Mouse (Mus musculus) midbrain, embryonic 13.5 days (tissue): ENCODE results near the gene Disp1. TPM values are rescaled to one million over a fixed set of nuclear protein-coding genes. Genes with fewer than 3 reads are reported as not detected.

Experiments used
- ATAC-seq: fragments of 200-750 bp; cut with Nextera tagmentation; 2 replicates; pipeline ENCODE4 v1.8.0; 2017; ENCODE audit warnings: mild to moderate bottlenecking, moderate TSS enrichment, moderate library complexity
- H3K27ac ChIP-seq: fragments of 300-500 bp; sonication (generic); 2 replicates; pipeline ENCODE4 v1.5.1; 2015; ENCODE audit warnings: inconsistent platforms, mild to moderate bottlenecking, moderate library complexity
- H3K27me3 ChIP-seq: fragments of 300-500 bp; sonication (generic); 2 replicates; pipeline ENCODE4 v1.6.1; 2015; ENCODE audit warnings: mild to moderate bottlenecking, inconsistent platforms
- H3K36me3 ChIP-seq: fragments of 300-500 bp; sonication (generic); 2 replicates; pipeline ENCODE4 v1.6.1; 2015; ENCODE audit warnings: mild to moderate bottlenecking, inconsistent platforms
- H3K4me1 ChIP-seq: fragments of 300-500 bp; sonication (generic); replicated peaks from 2 replicates; pipeline ENCODE4 v1.6.1; 2015; ENCODE audit warnings: inconsistent platforms
- H3K4me2 ChIP-seq: fragments of 300-500 bp; sonication (generic); replicated peaks from 2 replicates; pipeline ENCODE4 v1.6.1; 2015; ENCODE audit warnings: moderate library complexity, mild to moderate bottlenecking, inconsistent platforms
- H3K4me3 ChIP-seq: fragments of 300-500 bp; sonication (generic); replicated peaks from 2 replicates; pipeline ENCODE4 v1.5.1; 2015; ENCODE audit warnings: mild to moderate bottlenecking, inconsistent platforms
- H3K9ac ChIP-seq: fragments of 300-500 bp; sonication (generic); replicated peaks from 2 replicates; pipeline ENCODE4 v1.6.1; 2015; ENCODE audit warnings: mild to moderate bottlenecking, inconsistent platforms
- H3K9me3 ChIP-seq: fragments of 300-500 bp; sonication (generic); 2 replicates; pipeline ENCODE4 v1.6.1; 2016; ENCODE audit warnings: mild to moderate bottlenecking, inconsistent platforms
- WGBS: fragments of 180-500 bp; shearing (Covaris S2); methylation state at CpG from one replicate; pipeline ENCODE4 v1.1.7; 2015; 5-methylcytosine and 5-hydroxymethylcytosine counted together
- polyA plus RNA-seq: library from polyadenylated mRNA; unstranded; fragments of >200 nt; fragmentation: Nextera tagmentation; extraction: Ambion mirVana; gene quantifications from 2 replicates; pipeline ENCODE4 v1.2.1, GENCODE M21; 2015

The Disp1 gene
- polyA plus RNA-seq, 1 experiment from 2014 or later: 8.0 TPM

DNA sequence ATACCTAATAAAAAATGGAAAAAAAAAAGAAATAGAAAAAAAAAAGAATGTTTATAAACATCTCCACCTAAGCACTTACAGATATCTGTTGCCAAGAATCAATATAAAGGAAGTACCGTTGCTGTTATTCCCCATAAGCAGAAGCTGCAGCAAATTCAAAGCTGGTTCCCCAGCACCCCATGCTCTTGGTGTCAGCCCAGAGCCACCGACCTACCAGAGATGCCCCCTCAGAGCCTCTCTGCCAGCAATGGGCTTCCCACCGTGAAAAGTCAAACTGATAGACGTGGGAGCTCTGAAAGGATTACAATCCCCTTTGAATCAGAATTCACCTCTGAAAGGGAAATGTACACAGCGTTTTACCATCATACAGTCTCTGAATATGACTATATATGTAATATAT, 78.8 kb downstream of the Disp1 start:
- ATAC-seq: no peak
- H3K4me3 ChIP-seq: no peak overlapping the region
- H3K4me2 ChIP-seq: no peak overlapping the region
- 37% methylated on average over 5 of the region's 5 CpGs for WGBS
- no peaks in the 10 kb centered on the region for H3K36me3 ChIP-seq
- no peaks in the 10 kb centered on the region for H3K9me3 ChIP-seq
- peaks cover 59% of the 10 kb centered on the region for H3K4me1 ChIP-seq
- H3K9ac ChIP-seq: no peak overlapping the region
- H3K27ac ChIP-seq: no peak overlapping the region
- no peaks in the 10 kb centered on the region for H3K27me3 ChIP-seq

DNA sequence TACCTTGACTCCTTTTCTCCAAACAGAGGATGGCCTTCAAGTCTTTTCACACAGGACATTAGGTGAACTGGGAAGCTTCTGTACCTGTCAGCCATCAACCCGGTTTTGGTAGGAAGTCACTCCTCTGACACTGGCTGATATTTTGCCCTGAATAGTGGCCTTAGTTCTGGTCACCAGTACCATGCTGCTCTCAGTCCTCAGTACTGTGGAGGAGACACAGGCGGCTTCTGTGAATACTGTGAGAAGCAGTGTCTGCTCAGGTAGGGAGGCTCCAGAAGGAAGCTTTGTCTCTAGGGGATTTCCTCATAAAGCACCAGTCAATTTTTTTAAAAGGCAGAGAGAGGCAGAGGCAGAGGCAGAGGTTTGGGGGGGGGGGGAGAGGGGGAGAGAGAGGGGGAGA, 80.0 kb downstream of the Disp1 start:
- 39% methylated on average over 2 of the region's 2 CpGs for WGBS
- no peak for ATAC-seq
- H3K27ac ChIP-seq: no peak overlapping the region

DNA sequence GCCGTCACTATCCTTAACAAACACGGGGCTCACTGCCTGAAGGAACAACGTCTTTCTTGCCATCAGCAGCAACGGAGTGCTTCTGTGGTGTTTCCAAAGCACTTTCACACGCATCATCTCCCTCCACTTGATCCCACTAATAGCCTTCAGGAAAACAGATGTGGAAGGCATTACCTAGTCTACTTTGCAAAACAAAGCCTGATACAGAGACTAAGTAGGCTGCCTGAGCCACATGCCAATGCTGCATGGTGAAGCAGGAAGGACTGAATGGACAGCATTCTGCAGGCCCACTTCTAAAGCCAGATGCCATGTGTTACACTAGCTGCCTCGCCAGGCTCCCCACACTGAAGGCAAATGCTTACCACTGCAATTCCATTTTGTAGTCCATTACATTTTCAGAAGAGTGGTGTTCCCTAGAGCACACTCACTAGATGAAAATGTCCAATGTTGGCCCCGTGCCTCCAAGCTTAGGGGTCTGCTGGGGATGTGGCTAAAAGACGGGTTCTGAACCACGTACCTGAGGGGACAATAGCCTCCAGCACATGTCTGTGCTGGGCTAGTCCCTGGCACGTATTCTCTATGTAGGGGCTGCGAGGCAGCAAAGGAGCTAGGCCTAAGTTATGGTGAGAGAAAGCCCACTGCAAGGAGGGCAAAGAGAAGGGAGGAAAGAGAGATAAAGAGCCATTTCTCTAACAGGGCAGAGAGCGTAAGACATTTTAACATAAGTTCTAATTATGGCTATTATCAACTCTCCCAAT, 80.6 kb downstream of the Disp1 start:
- no peak overlapping the region for H3K4me2 ChIP-seq
- H3K9ac ChIP-seq: no peak overlapping the region
- no peaks in the 10 kb centered on the region for H3K9me3 ChIP-seq
- no peaks in the 10 kb centered on the region for H3K36me3 ChIP-seq
- WGBS: 53% methylated on average over 12 of the region's 12 CpGs
- H3K27me3 ChIP-seq: no peaks in the 10 kb centered on the region
- no peak for ATAC-seq
- no peak overlapping the region for H3K4me3 ChIP-seq
- peak overlapping the region; percentile 26; the same call in 1 of the 2 replicates for H3K27ac ChIP-seq
- peaks cover 46% of the 10 kb centered on the region for H3K4me1 ChIP-seq

More for the DNA sequence above, 80.0 kb downstream of the Disp1 start:
- Histone ChIP-seq H3K27me3 (no peaks in the 10 kb centered on the region), H3K4me2 (no peak overlapping the region), H3K9me3 (no peaks in the 10 kb centered on the region), H3K36me3 (no peaks in the 10 kb centered on the region), H3K4me1 (peaks cover 49% of the 10 kb centered on the region), H3K4me3 (no peak overlapping the region), H3K9ac (no peak overlapping the region)

DNA sequence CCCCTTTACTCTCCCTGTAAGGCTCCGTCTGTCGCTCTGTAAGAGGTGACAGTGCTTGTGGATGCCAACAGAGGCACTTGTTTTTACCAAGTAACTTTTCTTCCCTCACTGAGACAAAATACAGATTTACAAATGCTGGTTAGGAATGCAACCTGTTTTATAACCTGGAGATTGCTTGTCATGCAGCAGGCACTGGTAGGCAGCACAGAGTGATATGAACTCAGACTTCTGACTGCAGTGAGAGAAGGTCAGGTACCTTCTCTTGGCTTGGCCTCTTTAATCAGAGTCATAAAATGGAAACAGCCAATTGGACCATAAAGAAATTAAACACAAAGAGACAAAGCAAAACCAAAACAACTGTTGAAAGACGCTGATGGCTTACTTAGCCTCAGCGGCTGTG, 83.2 kb downstream of the Disp1 start:
- Histone ChIP-seq H3K36me3 (peaks cover 5% of the 10 kb centered on the region), H3K4me1 (peaks cover 38% of the 10 kb centered on the region), H3K4me2 (no peak overlapping the region), H3K27ac (no peak overlapping the region), H3K9me3 (no peaks in the 10 kb centered on the region), H3K9ac (no peak overlapping the region), H3K4me3 (no peak overlapping the region), H3K27me3 (no peaks in the 10 kb centered on the region)
- no peak for ATAC-seq
- 42% methylated on average over 4 of the region's 4 CpGs for WGBS

DNA sequence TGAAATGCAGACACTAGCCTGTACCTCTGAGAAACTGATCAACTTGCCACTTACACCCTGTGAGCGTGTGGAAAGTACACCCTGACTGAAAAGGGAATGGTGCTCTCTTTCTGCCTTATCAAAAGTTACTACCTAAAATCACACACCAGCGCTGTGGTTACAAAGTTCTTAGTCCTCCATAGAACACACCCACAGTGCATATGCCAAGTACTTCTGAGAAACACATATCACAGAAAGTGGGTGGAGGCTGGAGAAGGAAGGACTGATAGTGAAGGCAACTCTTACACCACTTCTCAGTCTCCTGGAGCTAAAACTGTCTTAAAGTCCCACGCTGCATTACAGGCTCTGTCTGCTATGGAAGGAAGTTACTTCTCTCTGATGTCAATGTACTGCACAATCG, 86.9 kb downstream of the Disp1 start:
- Histone ChIP-seq H3K27ac (no peak overlapping the region), H3K9me3 (no peaks in the 10 kb centered on the region), H3K9ac (no peak overlapping the region), H3K4me3 (no peak overlapping the region), H3K4me1 (peaks cover 20% of the 10 kb centered on the region), H3K27me3 (no peaks in the 10 kb centered on the region), H3K36me3 (peaks cover 5% of the 10 kb centered on the region), H3K4me2 (no peak overlapping the region)
- WGBS: 93% methylated on average over 4 of the region's 4 CpGs
- ATAC-seq: no peak

DNA sequence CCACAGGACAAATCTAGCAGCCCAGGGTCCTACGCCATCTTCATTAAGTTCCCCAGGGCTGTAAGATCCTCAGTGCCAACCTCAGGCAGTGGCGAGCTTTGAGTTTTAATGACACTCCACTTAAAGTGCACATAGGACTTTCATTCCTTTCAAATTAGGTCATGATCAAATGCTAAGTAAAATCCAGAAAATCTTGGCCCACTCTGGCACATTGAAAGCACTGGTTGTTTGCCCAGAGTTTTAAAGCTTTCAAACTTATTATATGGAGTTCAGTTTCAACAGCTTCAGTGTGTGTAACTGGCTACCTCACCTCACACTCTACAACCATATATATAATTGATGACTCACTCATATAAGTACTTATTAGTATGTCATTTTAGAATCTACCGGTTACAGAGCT, 87.9 kb downstream of the Disp1 start:
- Histone ChIP-seq H3K27me3 (no peaks in the 10 kb centered on the region), H3K36me3 (peaks cover 5% of the 10 kb centered on the region), H3K4me1 (peaks cover 18% of the 10 kb centered on the region), H3K9me3 (no peaks in the 10 kb centered on the region), H3K9ac (no peak overlapping the region), H3K4me3 (no peak overlapping the region), H3K4me2 (no peak overlapping the region), H3K27ac (no peak overlapping the region)
- ATAC-seq: no peak
- WGBS: 91% methylated on average over 3 of the region's 3 CpGs

DNA sequence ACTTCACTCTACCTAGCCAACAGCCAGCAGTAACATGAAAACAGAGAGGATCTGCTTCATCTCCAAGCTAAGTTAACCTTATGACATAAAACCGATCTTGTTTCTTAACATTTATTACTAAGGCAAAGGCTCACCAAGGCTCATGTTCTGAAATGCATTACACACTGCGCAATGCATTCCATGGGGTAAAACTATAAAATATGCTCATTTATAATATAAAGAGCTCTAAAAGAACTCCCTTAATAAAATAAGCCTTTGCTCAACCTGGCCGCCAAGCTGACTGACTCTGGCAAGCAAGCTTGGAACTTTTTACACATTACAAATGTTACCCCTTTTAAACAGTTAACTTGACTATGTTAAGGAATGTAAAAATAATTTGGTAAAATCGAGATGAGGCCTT, 94.1 kb downstream of the Disp1 start:
- Histone ChIP-seq H3K9me3 (no peaks in the 10 kb centered on the region), H3K9ac (no peak overlapping the region), H3K36me3 (no peaks in the 10 kb centered on the region), H3K4me1 (peaks cover 7% of the 10 kb centered on the region; the same call in 1 of the 2 replicates), H3K4me3 (no peak overlapping the region), H3K27me3 (no peaks in the 10 kb centered on the region), H3K4me2 (no peak overlapping the region), H3K27ac (no peak overlapping the region)
- no peak for ATAC-seq
- 88% methylated on average over 4 of the region's 4 CpGs for WGBS

DNA sequence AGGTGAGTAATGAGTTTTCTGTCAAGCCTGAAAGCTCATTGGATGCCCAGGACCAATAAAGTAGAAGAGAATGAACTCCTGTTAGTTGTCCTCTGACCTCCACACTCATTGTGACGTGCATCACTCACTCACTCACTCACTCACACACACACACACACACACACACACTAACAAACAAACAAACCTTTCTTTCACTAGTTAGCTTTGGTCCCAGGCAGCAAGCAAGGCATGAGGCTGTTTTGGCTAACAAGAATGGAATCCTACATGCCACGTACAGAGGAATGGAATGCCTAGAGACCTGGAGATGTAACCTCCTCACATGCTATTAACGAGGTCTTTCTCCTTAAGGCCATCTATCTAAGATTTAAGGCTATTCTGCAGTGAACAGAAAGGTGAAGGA, 97.6 kb downstream of the Disp1 start:
- Histone ChIP-seq H3K9ac (no peak overlapping the region), H3K4me1 (peaks cover 7% of the 10 kb centered on the region), H3K4me2 (no peak overlapping the region), H3K9me3 (no peaks in the 10 kb centered on the region), H3K27me3 (no peaks in the 10 kb centered on the region), H3K4me3 (no peak overlapping the region), H3K36me3 (no peaks in the 10 kb centered on the region), H3K27ac (no peak overlapping the region)
- no peak for ATAC-seq
- WGBS: 67% methylated on average over 3 of the region's 3 CpGs

DNA sequence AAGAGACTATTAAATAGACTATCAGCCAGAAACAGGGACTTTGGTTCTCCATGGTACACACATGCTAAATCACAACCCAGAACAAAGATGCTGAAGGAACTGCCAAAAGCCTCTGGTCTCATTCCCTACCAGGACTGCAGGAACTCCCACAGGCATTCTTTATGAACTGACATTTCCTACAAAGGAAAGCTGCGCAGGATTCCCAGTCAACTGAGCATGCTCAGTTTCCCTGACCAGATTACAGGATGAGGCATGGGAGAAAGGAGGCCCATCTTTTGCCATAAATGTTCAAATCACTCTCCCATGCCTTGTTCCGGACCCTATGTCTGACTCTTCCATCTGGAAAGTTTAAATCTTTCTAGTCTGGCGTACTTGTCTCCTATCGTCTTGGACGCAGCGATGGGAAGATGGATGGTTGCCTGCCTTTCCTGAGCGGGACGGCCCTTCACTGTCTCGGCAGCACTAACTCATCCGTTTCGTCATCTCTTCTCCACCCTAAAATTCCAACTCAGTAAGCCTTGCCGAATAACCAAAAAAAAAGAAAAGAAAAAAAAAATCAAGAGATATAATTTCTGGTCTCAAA, 100.9 kb downstream of the Disp1 start:
- Histone ChIP-seq H3K9me3 (no peaks in the 10 kb centered on the region), H3K4me3 (no peak overlapping the region), H3K36me3 (no peaks in the 10 kb centered on the region), H3K4me2 (no peak overlapping the region), H3K4me1 (peaks cover 22% of the 10 kb centered on the region), H3K27ac (no peak overlapping the region), H3K27me3 (no peaks in the 10 kb centered on the region), H3K9ac (no peak overlapping the region)
- ATAC-seq: no peak
- WGBS: 94% methylated on average over 12 of the region's 12 CpGs

DNA sequence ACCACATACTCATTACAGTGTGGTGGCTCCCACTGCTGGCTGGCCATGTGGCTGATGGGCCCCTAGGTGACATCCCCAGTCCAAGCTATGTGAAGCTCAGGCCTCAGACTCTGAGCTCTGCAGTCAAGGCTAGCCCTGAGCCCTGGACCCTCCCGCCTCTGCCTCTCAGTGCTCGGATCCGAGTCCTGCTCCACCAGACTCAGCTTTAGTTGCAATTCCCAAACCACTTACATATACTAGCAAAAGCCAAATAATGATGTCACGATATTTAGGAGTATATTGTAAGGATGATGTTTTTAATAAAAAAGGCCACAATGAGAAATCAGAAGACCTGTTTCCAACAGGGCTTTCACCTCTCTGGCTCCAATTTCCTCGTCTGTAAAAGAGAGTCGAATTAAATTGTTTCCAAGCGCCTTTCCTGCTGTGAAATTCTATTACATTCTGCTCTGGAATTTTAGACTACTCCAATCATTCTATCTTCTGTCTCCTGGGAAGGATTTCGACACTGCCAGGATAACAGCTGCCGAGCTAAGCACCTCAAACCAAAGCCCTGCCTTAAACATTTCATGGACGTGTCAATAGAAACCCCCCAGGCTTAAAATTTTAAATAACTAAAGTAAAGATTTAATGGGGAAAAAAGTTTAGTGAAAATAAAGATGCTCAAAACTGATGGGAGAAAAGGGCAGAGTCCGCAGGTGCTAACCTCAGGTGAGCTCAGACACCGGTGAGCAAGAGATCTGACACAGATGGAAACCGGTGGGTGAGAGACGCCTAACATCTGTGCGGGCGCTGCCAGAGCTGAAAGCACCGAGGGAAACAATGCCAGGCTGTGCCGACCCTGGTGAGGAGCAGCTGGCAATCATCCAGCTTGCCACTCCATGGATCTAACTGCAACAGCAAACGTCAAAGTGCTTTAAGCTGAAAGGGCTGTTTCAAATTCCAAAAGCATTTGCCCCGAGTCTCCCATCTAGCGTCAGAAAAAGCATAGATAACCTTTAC, 103.2 kb downstream of the Disp1 start:
- no peak overlapping the region for H3K9ac ChIP-seq
- 57% methylated on average over 21 of the region's 21 CpGs for WGBS
- H3K9me3 ChIP-seq: no peaks in the 10 kb centered on the region
- H3K4me1 ChIP-seq: peaks cover 28% of the 10 kb centered on the region
- no peaks in the 10 kb centered on the region for H3K27me3 ChIP-seq
- no peaks in the 10 kb centered on the region for H3K36me3 ChIP-seq
- no peak overlapping the region for H3K4me3 ChIP-seq
- ATAC-seq: peak; percentile 58; the same call in 1 of the 2 replicates
- no peak overlapping the region for H3K4me2 ChIP-seq
- peak overlapping the region; percentile 35; the same call in 1 of the 2 replicates for H3K27ac ChIP-seq

DNA sequence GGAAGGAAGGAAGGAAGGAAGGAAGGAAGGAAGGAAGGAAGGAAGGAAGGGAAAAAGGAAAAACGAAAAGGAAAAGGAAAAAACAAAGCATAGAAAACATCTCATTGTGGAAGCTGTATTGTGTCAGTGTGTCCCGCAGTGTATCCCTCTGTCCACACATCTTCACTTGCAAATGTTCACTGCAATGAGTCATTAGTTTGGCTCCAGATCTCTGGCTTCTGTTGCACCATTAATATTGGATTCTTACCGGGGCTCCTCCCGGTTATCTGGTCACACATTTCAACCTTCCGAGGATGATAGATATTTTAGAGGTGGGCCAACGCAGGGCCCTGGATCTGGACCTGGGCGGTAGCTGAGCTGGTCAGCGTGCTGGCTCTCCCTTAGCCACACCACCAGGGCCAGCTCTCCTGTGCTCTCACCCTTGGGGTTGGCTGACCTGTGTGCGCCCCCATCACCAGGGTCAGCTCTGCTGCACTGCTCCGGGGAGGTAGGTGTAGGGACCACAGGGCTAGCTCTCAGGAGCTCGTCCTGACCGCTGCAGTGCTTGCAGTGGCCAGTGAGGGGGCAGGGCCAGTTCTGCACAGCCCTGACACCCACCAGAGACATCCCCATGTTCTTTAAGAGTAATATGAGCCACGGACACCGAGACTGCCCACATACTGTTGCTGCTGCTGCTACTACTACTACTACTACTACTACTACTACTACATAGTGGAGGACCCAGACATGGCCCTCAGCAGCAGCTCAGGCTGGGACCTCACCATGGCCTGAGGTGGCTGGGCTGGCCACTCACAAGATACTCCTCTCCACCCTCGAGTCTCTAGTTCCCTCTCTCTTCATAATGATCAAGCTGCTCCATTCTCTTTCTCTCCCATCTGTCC, 104.1 kb downstream of the Disp1 start:
- ATAC-seq: peak; percentile 63; the same call in 1 of the 2 replicates
- H3K27ac ChIP-seq: peak overlapping the region; percentile 35; the same call in 1 of the 2 replicates

More for the DNA sequence above, 104.1 kb downstream of the Disp1 start:
- Histone ChIP-seq H3K4me2 (no peak overlapping the region), H3K36me3 (no peaks in the 10 kb centered on the region), H3K9me3 (no peaks in the 10 kb centered on the region), H3K4me3 (no peak overlapping the region), H3K27me3 (no peaks in the 10 kb centered on the region), H3K4me1 (peaks cover 28% of the 10 kb centered on the region), H3K9ac (no peak overlapping the region)
- WGBS: 83% methylated on average over 15 of the region's 15 CpGs
